Mouse (Mus musculus) forebrain, embryonic 13.5 days (tissue): ENCODE measurements around the gene Chrna1. TPM values are rescaled to one million over a fixed set of nuclear protein-coding genes. Genes with fewer than 3 reads are reported as not detected.

ENCODE experiments used
- polyA plus RNA-seq: library from polyadenylated mRNA; unstranded; fragments of >200 nt; fragmentation: Nextera tagmentation; extraction: Ambion mirVana; gene quantifications from 2 replicates; pipeline ENCODE4 v1.2.1, GENCODE M21; 2015

The Chrna1 gene
- polyA plus RNA-seq, 1 experiment from 2014 or later = 0.27 TPM

Other genes with a start within 250 kb of the Chrna1 start
- 6.8 and 7.2 TPM in 2 replicates for gene Gpr155, start 193.8 kb downstream of the Chrna1 start, polyA plus RNA-seq
- gene Wipf1, start 50.6 kb downstream of the Chrna1 start, polyA plus RNA-seq = 2.4 and 2.8 TPM in 2 replicates
- 67.9 and 71.9 TPM in 2 replicates for gene Chn1, start 195.0 kb upstream of the Chrna1 start, polyA plus RNA-seq